Mouse (Mus musculus) ES-E14 (cell line): ENCODE data around the gene Larp1b. TPM values are rescaled to one million over a fixed set of nuclear protein-coding genes. Genes with fewer than 3 reads are reported as not detected.

ENCODE experiments used
- DNase-seq: peaks from one replicate; pipeline ENCODE4 v3.0.0-alpha.2; 2013; ENCODE audit warnings: low read depth, low spot score
- H3K27ac ChIP-seq: 2 replicates; pipeline ENCODE4 v1.5.1; 2012; ENCODE audit warnings: low read depth, mild to moderate bottlenecking, low read length, moderate library complexity, mixed read lengths; ENCODE audit not compliant: poor library complexity, insufficient read depth, severe bottlenecking
- H3K36me3 ChIP-seq: 2 replicates; pipeline ENCODE4 v1.6.1; 2012; ENCODE audit warnings: mild to moderate bottlenecking, low read length, moderate library complexity, mixed read lengths; ENCODE audit not compliant: control insufficient read depth, poor library complexity, insufficient read depth, severe bottlenecking
- H3K4me1 ChIP-seq, 2 experiments: fragments of 150-350 bp in 1 of 2; sonication (generic) in 1 of 2; 2 replicates each; pipeline ENCODE4 v1.6.1; 2012; ENCODE audit warnings: low read length in 2 of 2, mild to moderate bottlenecking in 1 of 2, mixed read lengths in 1 of 2; ENCODE audit not compliant: control insufficient read depth in 2 of 2, insufficient read depth in 2 of 2, poor library complexity in 1 of 2
- H3K4me3 ChIP-seq, 2 experiments: fragments of 150-350 bp in 1 of 2; sonication (generic) in 1 of 2; 2 replicates each; pipeline ENCODE4 v1.5.1; 2012; ENCODE audit warnings: low read length in 2 of 2, low read depth in 1 of 2, mild to moderate bottlenecking in 1 of 2, mixed read lengths in 1 of 2; ENCODE audit not compliant: insufficient read depth in 1 of 2, poor library complexity in 1 of 2, severe bottlenecking in 1 of 2
- H3K9ac ChIP-seq: 2 replicates; pipeline ENCODE4 v1.6.1; 2012; ENCODE audit warnings: low read depth, mild to moderate bottlenecking, low read length, mixed read lengths; ENCODE audit not compliant: poor library complexity, insufficient read depth, severe bottlenecking
- H3K9me3 ChIP-seq: fragments of 150-350 bp; sonication (generic); 2 replicates; pipeline ENCODE4 v1.6.1; 2012; ENCODE audit warnings: low read depth, mild to moderate bottlenecking, low read length; ENCODE audit not compliant: control insufficient read depth, insufficient read depth
- CHD2 ChIP-seq: IDR thresholded peaks from 2 replicates; pipeline ENCODE4 v1.6.1; 2014; ENCODE audit warnings: mild to moderate bottlenecking, low read depth, low read length, inconsistent platforms
- HCFC1 ChIP-seq: IDR thresholded peaks from 2 replicates; pipeline ENCODE4 v1.6.1; 2012; ENCODE audit warnings: low read length, inconsistent platforms, borderline replicate concordance; ENCODE audit not compliant: insufficient read depth
- MAFK ChIP-seq: IDR thresholded peaks from 2 replicates; pipeline ENCODE4 v1.6.1; 2014; ENCODE audit warnings: mild to moderate bottlenecking, low read depth, low read length, inconsistent platforms; ENCODE audit not compliant: insufficient read depth
- ZC3H11A ChIP-seq: IDR thresholded peaks from 2 replicates; pipeline ENCODE4 v1.6.1; 2012; ENCODE audit warnings: low read depth, mild to moderate bottlenecking, inconsistent platforms, low read length, borderline replicate concordance
- ZNF384 ChIP-seq: IDR thresholded peaks from 2 replicates; pipeline ENCODE4 v1.6.1; 2012; ENCODE audit warnings: low read depth, low read length, inconsistent platforms
- in situ Hi-C, 2 experiments: fragments of 600-800 bp; cut with MboI; formaldehyde crosslinking; loops; one replicate each; pipeline ENCODE4 v1.15.1; 2025; ENCODE audit warnings: low sequenced_read_pairs in 2 of 2, inconsistent platforms in 1 of 2; ENCODE audit not compliant: unreplicated experiment in 2 of 2
- total RNA-seq: library from RNA; depleted of rRNA; stranded (reverse); fragments of 300-350 nt; gene quantifications from 2 replicates; pipeline ENCODE4 v1.2.3, GENCODE M21; 2012

Larp1b gene
- total RNA-seq, 1 experiment = 9.4 TPM

DNA sequence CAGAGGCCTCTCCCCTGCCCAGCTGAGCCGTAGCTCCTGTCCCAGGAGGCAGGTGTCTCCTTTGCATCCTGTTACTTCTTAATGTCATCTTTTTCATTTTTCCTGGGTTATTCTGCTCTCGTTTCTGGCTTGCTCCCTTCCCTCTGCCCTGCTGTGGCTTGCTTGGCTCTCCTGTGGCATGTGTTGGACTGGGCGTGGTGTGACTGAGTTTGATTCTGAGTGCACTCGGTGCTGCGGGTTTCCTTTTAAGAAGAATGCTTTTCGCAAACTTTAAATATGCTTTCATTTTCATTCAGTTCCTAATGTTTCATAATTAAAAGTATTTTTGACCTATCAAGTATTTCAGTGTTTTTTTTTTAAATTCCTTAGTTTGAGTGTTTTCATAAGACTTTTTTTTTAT lies 65.3 kb downstream of the Larp1b start:
- Histone ChIP-seq H3K4me3 (no peak overlapping the region), H3K27ac (no peak overlapping the region), H3K36me3 (no peaks in the 10 kb centered on the region), H3K4me1 (peaks cover 4% of the 10 kb centered on the region in 2 experiments; a peak in 2 of 4 replicates), H3K9me3 (no peaks in the 10 kb centered on the region), H3K9ac (no peak overlapping the region)
- in situ Hi-C loops = no loop called here
- TF ChIP-seq ZC3H11A = no peak
- TF ChIP-seq CHD2 = no peak
- no peak for TF ChIP-seq ZNF384
- TF ChIP-seq MAFK = no peak
- TF ChIP-seq HCFC1 = no peak
- DNase-seq = no peak

- Histone ChIP-seq H3K9ac (no peak overlapping the region), H3K36me3 (no peaks in the 10 kb centered on the region), H3K4me1 (peaks cover 2 to 3% of the 10 kb centered on the region in 2 experiments; a peak in 2 of 4 replicates), H3K27ac (no peak overlapping the region), H3K9me3 (no peaks in the 10 kb centered on the region), H3K4me3 (no peak overlapping the region)
- TF ChIP-seq MAFK = no peak
- TF ChIP-seq ZNF384 = no peak
- no peak for TF ChIP-seq CHD2
- in situ Hi-C loops = no loop called here
- no peak for DNase-seq
Measured at GRCm38 (mm10) chr3:41018022-41018608, 68.5 kb downstream of the Larp1b start.

DNA sequence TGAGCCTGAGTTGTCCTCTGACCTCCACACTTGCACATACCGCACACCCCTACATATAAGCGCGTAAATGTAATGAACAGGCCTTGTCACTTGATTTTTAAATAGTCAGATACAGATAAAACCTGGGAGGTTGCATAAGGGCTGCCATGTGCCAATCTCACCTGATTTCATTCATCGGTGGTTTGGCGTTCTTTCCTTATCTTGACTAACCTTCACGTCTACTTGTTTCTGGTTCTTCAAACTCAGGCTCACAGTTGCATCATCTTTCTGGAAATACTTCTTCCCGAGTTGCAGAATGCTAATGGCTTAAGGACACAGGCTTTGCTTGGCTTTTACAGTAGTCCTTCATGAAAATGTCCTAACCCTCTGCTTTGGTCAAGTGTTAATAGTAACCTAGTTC lies 71.1 kb downstream of the Larp1b start:
- in situ Hi-C loops = no loop called here
- DNase-seq = no peak
- Histone ChIP-seq H3K4me3 (no peak overlapping the region), H3K27ac (no peak overlapping the region), H3K36me3 (no peaks in the 10 kb centered on the region), H3K9me3 (no peaks in the 10 kb centered on the region), H3K4me1 (peaks cover 2 to 3% of the 10 kb centered on the region in 2 experiments; a peak in 2 of 4 replicates), H3K9ac (no peak overlapping the region)
- TF ChIP-seq HCFC1 = no peak
- TF ChIP-seq CHD2 = no peak
- TF ChIP-seq ZNF384 = no peak
- TF ChIP-seq MAFK = no peak
- no peak for TF ChIP-seq ZC3H11A

GRCm38 (mm10) chr3:41021980-41022379 lies 72.4 kb downstream of the Larp1b start:
- Histone ChIP-seq H3K9ac (no peak overlapping the region), H3K36me3 (no peaks in the 10 kb centered on the region), H3K27ac (no peak overlapping the region), H3K9me3 (no peaks in the 10 kb centered on the region), H3K4me3 (no peak overlapping the region), H3K4me1 (peaks cover 2 to 3% of the 10 kb centered on the region in 2 experiments; a peak in 2 of 4 replicates)
- no peak for DNase-seq
- TF ChIP-seq MAFK = no peak
- no peak for TF ChIP-seq CHD2
- no peak for TF ChIP-seq ZNF384
- TF ChIP-seq HCFC1 = no peak
- TF ChIP-seq ZC3H11A = no peak
- in situ Hi-C loops = no loop called here

DNA sequence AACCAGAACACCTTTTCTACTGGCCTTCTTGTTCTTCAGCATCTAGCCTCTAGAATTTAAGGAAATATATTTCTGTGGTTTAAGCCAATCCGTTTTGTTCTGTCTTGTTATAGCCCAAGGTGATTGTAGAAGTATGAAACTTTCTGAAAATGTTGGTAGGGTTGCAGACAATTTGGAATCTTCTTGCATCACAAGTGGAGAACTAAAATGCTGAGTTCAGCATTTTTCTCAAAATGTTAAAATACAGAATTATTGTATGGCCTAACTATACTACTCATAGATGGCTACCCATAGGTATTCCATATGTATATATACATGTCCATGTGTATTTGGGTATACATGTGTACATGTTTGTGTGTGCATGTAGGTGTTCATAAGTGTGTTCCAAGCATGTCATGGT lies 81.1 kb downstream of the Larp1b start:
- Histone ChIP-seq H3K9me3 (no peaks in the 10 kb centered on the region), H3K36me3 (no peaks in the 10 kb centered on the region), H3K4me1 (no peaks in the 10 kb centered on the region), H3K27ac (no peak overlapping the region), H3K4me3 (no peak overlapping the region), H3K9ac (no peak overlapping the region)
- TF ChIP-seq HCFC1 (no peak), MAFK (peak; percentile 90)
- DNase-seq = no peak
- in situ Hi-C loops = no loop called here
